Mouse (Mus musculus) heart, adult 2 months (tissue): Measurements from ENCODE around the gene Sun1. TPM values are rescaled to one million over a fixed set of nuclear protein-coding genes. Genes with fewer than 3 reads are reported as not detected.

Source experiments
- DNase-seq, 2 experiments: peaks; one replicate each; pipeline ENCODE4 v3.0.0; 2021
- H3K27ac ChIP-seq: fragments of 200-600 bp; 2 replicates; pipeline ENCODE4 v1.8.1; 2022
- H3K27me3 ChIP-seq: fragments of 200-500 bp; 2 replicates; pipeline ENCODE4 v1.6.1; 2012; ENCODE audit warnings: mild to moderate bottlenecking, low read length, inconsistent platforms, mixed read lengths; ENCODE audit not compliant: control insufficient read depth, insufficient read depth
- H3K36me3 ChIP-seq: fragments of 200-500 bp; 2 replicates; pipeline ENCODE4 v1.6.1; 2012; ENCODE audit warnings: low read length, inconsistent platforms; ENCODE audit not compliant: control insufficient read depth, insufficient read depth
- H3K4me1 ChIP-seq: fragments of 200-500 bp; 2 replicates; pipeline ENCODE4 v1.6.1; 2011; ENCODE audit warnings: low read length; ENCODE audit not compliant: control insufficient read depth, insufficient read depth
- H3K4me3 ChIP-seq: fragments of 200-600 bp; 2 replicates; pipeline ENCODE4 v1.8.1; 2022
- H3K79me2 ChIP-seq: fragments of 200-500 bp; replicated peaks from 2 replicates; pipeline ENCODE4 v1.6.1; 2012; ENCODE audit warnings: mild to moderate bottlenecking, inconsistent platforms, low read length, moderate library complexity, mixed read lengths; ENCODE audit not compliant: control insufficient read depth, insufficient read depth
- H3K9ac ChIP-seq: fragments of 200-500 bp; 2 replicates; pipeline ENCODE4 v1.6.1; 2012; ENCODE audit warnings: low read depth, mild to moderate bottlenecking, control low read depth, inconsistent platforms, low read length, mixed read lengths
- CTCF ChIP-seq: fragments of 200-600 bp; IDR thresholded peaks from 2 replicates; pipeline ENCODE4 v1.8.1; 2022; ENCODE audit warnings: antibody characterized with exemption, mild to moderate bottlenecking, moderate library complexity
- EP300 ChIP-seq: fragments of 200-500 bp; IDR thresholded peaks from 2 replicates; pipeline ENCODE4 v1.6.1; 2011; ENCODE audit warnings: low read depth, low read length, control low read depth; ENCODE audit not compliant: insufficient read depth
- POLR2A ChIP-seq: fragments of 200-500 bp; IDR thresholded peaks from 2 replicates; pipeline ENCODE4 v1.6.1; 2011; ENCODE audit warnings: mild to moderate bottlenecking, low read depth, low read length, control low read depth; ENCODE audit not compliant: insufficient read depth
- WGBS: fragments of 180-500 bp; shearing (Covaris S2); methylation state at CpG from one replicate; pipeline ENCODE4 v1.1.7; 2018; 5-methylcytosine and 5-hydroxymethylcytosine counted together
- intact Hi-C: fragments of 180-260 bp; cut with DNase I; formaldehyde crosslinking; loops from one replicate; pipeline ENCODE4 v1.15.1; 2025
- polyA plus RNA-seq: library from polyadenylated mRNA; depleted of rRNA; stranded (reverse); fragments of >200 nt; gene quantifications from 2 replicates; pipeline ENCODE4 v1.2.3, GENCODE M21; 2012
- total RNA-seq, 2 experiments: library from RNA; stranded (reverse); gene quantifications; 2 replicates each; pipeline ENCODE4 v1.2.3; 2021

Gene Sun1
- total and polyA plus RNA-seq, 3 experiments, result 34.1 to 50.3 (median 45.9) TPM

DNA sequence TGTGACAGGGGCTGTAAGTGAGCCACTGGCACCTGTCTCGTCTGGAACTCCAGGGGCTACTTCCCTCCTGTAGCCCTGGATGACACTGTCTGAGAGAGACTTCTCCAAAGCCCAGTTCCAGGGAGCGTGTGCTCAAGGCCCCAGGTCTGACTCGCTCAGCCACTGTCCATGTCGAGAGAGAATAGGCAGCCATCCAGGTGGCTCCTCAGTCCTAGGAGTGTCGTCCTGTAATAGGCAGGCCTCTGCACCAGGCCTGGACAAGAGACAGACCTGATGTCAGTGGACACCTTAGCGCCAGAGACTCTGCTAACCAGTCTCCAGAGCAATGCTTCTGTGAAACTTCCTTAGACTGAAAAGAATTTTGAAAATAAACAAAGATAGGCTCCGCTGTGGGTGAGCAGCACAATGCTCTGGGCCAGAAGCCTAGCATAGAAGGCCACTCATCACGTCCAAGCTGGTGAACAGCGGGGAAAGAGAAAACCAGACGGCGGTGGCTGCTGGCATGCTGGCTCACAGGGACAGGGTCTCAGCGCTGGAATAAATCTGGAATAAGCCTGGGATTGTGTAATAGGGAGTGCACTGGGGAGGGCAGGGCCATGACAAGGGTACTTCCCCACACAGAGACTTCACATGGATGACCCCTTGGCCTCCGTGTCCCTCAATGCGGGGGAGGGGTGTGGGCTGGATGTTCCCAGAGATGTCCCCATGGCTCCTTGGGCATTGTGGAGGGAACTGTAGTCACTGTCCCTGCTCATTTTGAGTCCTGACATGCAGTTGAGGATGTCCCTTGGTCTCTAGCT lies 85.9 kb downstream of the Sun1 start:
- no peaks in the 10 kb centered on the region for H3K36me3 ChIP-seq
- H3K79me2 ChIP-seq, result no peaks in the 10 kb centered on the region
- 57% methylated on average over 14 of the region's 14 CpGs for WGBS
- no peak for DNase-seq
- no peaks in the 10 kb centered on the region for H3K27me3 ChIP-seq
- no peak overlapping the region for H3K4me3 ChIP-seq
- no peaks in the 10 kb centered on the region; the same call in 1 of the 2 replicates for H3K4me1 ChIP-seq
- TF ChIP-seq POLR2A, result no peak
- no peak for TF ChIP-seq CTCF
- no peak for TF ChIP-seq EP300
- H3K9ac ChIP-seq, result no peak overlapping the region
- H3K27ac ChIP-seq, result no peak overlapping the region
- intact Hi-C loops, result no loop called here

DNA sequence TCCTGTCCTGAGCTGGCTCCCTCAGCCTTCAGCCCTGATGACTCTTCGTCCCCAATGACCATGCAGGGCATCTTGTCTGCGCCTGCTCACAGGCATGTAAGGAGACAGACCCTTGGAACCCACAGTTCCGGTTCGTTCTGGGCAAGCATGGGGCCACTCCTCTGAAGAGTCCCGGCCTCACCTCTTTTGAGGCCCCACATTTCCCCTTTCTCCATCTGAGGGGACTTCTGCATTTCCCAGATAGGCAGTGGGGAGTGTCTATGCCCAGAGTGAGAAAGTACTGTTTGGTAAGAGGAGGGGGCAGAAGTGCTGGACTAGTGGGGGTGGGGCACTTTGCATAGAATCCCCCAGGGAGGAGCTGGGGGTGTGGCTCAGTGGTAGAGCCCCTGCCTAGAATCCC lies 86.7 kb downstream of the Sun1 start:
- Histone ChIP-seq H3K4me3 (no peak overlapping the region), H3K27me3 (no peaks in the 10 kb centered on the region), H3K79me2 (no peaks in the 10 kb centered on the region), H3K27ac (no peak overlapping the region), H3K36me3 (no peaks in the 10 kb centered on the region), H3K4me1 (no peaks in the 10 kb centered on the region; the same call in 1 of the 2 replicates), H3K9ac (no peak overlapping the region)
- TF ChIP-seq POLR2A (no peak), CTCF (no peak), EP300 (no peak)
- intact Hi-C loops, result no loop called here
- WGBS, result 85% methylated on average over 5 of the region's 5 CpGs
- peak in 1 of 2 experiments; percentile 42 for DNase-seq

DNA sequence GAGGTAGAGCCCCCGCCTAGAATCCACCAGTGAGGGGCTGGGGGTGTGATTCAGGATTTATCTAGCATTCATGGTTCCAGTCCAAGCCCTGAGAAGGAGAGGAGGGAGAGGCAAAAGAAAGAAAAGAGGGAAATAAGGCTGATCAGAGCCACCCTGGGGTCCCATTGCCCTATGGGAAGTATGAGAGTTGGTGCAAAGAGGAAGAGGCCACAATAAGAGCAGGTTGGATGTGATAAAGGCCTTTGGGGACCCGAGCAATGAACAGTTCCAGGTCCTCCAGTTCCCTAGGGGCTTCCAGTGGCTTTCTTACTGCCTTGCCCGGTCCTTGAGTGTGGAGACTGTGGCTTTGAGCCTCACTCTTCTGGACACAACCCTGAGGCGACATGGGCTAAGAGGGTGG lies 87.3 kb downstream of the Sun1 start:
- intact Hi-C loops, result no loop called here
- Histone ChIP-seq H3K36me3 (no peaks in the 10 kb centered on the region), H3K27me3 (no peaks in the 10 kb centered on the region), H3K4me3 (no peak overlapping the region), H3K27ac (no peak overlapping the region), H3K4me1 (no peaks in the 10 kb centered on the region; the same call in 1 of the 2 replicates), H3K9ac (no peak overlapping the region), H3K79me2 (no peaks in the 10 kb centered on the region)
- TF ChIP-seq CTCF, result no peak
- no peak for TF ChIP-seq EP300
- no peak for TF ChIP-seq POLR2A
- 71% methylated on average over 4 of the region's 4 CpGs for WGBS
- DNase-seq, result no peak

DNA sequence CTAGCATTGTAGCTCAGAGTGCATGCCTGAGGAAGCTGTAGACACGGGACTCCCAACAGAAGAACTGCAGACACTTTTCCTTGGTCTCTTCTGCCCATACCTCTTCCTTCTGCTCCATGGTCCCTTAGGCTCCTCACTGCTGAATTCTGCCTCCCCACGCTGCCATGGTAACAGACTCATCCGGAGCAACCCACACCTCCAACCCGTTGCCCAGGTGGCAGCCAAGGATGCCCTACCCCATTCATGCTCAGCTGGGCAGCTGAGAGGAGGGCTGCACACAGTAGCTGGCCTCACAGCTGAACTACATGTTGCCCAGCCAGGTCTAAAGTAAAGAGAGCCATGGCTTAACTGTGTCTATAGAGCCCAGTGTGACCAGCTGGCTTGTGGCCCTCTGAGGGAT lies 88.2 kb downstream of the Sun1 start:
- no peak for DNase-seq
- TF ChIP-seq EP300, result no peak
- no peak for TF ChIP-seq CTCF
- no peak for TF ChIP-seq POLR2A
- Histone ChIP-seq H3K27me3 (no peaks in the 10 kb centered on the region), H3K27ac (no peak overlapping the region), H3K36me3 (no peaks in the 10 kb centered on the region), H3K4me1 (no peaks in the 10 kb centered on the region; the same call in 1 of the 2 replicates), H3K4me3 (no peak overlapping the region), H3K9ac (no peak overlapping the region), H3K79me2 (no peaks in the 10 kb centered on the region)
- WGBS, result 64% methylated on average over 4 of the region's 4 CpGs
- intact Hi-C loops, result no loop called here

DNA sequence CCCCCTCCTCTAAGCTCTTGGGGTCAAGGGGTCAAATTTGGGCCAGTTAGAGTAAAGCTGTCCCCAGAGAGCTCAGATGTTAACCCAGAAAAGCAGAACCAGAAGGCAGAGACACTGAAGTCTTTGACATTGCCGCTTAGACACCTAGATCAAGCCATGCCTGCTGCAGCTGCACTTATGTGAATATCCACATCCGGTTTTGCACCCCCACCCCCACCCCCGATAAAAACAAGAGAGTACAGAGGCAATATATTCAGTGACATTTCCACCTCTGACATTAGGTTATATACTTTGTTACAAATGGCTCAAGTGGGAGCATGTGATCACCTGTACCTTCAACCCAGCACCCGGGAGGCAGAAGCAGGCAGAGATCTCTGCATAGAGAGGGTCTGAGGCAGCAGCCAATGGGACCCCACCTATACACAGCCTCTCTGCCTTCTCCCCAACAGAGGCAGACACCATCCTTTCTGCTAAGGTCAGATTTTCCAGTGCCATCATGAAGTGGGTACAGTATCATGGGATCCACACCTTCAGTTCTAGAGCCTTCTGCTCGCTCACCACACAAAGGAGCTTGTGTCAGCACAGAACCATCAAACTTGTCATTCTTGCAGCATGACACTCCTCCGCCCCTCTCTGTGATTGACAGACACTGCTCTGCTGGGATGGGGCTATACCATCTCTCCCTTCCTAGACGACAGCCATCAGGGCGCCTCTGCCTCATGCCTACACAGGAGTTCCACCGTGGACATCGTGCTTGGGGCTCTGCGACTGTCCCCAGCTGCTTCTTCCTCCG lies 90.2 kb downstream of the Sun1 start:
- Histone ChIP-seq H3K4me3 (no peak overlapping the region), H3K9ac (no peak overlapping the region), H3K79me2 (no peaks in the 10 kb centered on the region), H3K27me3 (no peaks in the 10 kb centered on the region), H3K36me3 (no peaks in the 10 kb centered on the region), H3K4me1 (no peaks in the 10 kb centered on the region; the same call in 1 of the 2 replicates), H3K27ac (no peak overlapping the region)
- DNase-seq, result no peak
- 76% methylated on average over 12 of the region's 12 CpGs for WGBS
- intact Hi-C loops, result no loop called here
- TF ChIP-seq EP300 (no peak), CTCF (no peak), POLR2A (no peak)
